Mouse (Mus musculus) MEL (cell line): ENCODE measurements around the gene Pabpn1l. TPM values are rescaled to one million over a fixed set of nuclear protein-coding genes. Genes with fewer than 3 reads are reported as not detected.

Experiments
- DNase-seq: peaks from one replicate; pipeline ENCODE4 v3.0.0; 2011; ENCODE audit warnings: low read depth, low spot score
- H3K27ac ChIP-seq: 2 replicates; pipeline ENCODE4 v1.5.1; 2012; ENCODE audit warnings: low read depth, mild to moderate bottlenecking, control low read depth, low read length, moderate library complexity; ENCODE audit not compliant: control insufficient read depth
- H3K27me3 ChIP-seq, 2 experiments: fragments of 150-350 bp in 1 of 2; sonication (generic) in 1 of 2; 2 replicates each; pipeline ENCODE4 v1.6.1; 2012; ENCODE audit warnings: low read length in 2 of 2, mild to moderate bottlenecking in 2 of 2, improper control_type of control experiment in 1 of 2, moderate library complexity in 1 of 2; ENCODE audit not compliant: insufficient read depth in 2 of 2, control insufficient read depth in 1 of 2
- H3K36me3 ChIP-seq, 2 experiments: 2 replicates each; pipeline ENCODE4 v1.6.1; 2012 to 2014; ENCODE audit warnings: low read length in 2 of 2, improper control_type of control experiment in 1 of 2, inconsistent platforms in 1 of 2, mild to moderate bottlenecking in 1 of 2; ENCODE audit not compliant: insufficient read depth in 2 of 2, control insufficient read depth in 1 of 2
- H3K4me1 ChIP-seq, 2 experiments: fragments of 150-350 bp in 1 of 2; sonication (generic) in 1 of 2; 2 replicates each; pipeline ENCODE4 v1.6.1; 2012; ENCODE audit warnings: low read length in 2 of 2, improper control_type of control experiment in 1 of 2, mild to moderate bottlenecking in 1 of 2; ENCODE audit not compliant: insufficient read depth in 2 of 2, control insufficient read depth in 1 of 2
- H3K4me3 ChIP-seq, 2 experiments: fragments of 150-350 bp in 1 of 2; sonication (generic) in 1 of 2; 2 replicates each; pipeline ENCODE4 v1.5.1; 2012; ENCODE audit warnings: low read depth in 2 of 2, low read length in 2 of 2, mild to moderate bottlenecking in 2 of 2, moderate library complexity in 2 of 2, control low read depth in 1 of 2, improper control_type of control experiment in 1 of 2; ENCODE audit not compliant: control insufficient read depth in 1 of 2, insufficient read depth in 1 of 2
- H3K79me2 ChIP-seq: 2 replicates; pipeline ENCODE4 v1.6.1; 2012; ENCODE audit warnings: mild to moderate bottlenecking, low read length, moderate library complexity; ENCODE audit not compliant: control insufficient read depth, poor library complexity, insufficient read depth
- H3K9ac ChIP-seq: 2 replicates; pipeline ENCODE4 v1.6.1; 2012; ENCODE audit warnings: low read depth, mild to moderate bottlenecking, control low read depth, low read length, moderate library complexity; ENCODE audit not compliant: control insufficient read depth, poor library complexity, severe bottlenecking
- H3K9me3 ChIP-seq: fragments of 150-350 bp; sonication (generic); replicated peaks from 2 replicates; pipeline ENCODE4 v1.6.1; 2012; ENCODE audit warnings: mild to moderate bottlenecking, low read length, improper control_type of control experiment, moderate library complexity; ENCODE audit not compliant: insufficient read depth
- BHLHE40 ChIP-seq: IDR thresholded peaks from 2 replicates; pipeline ENCODE4 v1.6.1; 2012; ENCODE audit warnings: low read depth, mild to moderate bottlenecking, inconsistent platforms, low read length, improper control_type of control experiment, borderline replicate concordance
- CTCF ChIP-seq, 3 experiments: IDR thresholded peaks in 2 of 3; conservative IDR thresholded peaks in 1 of 3; 2 replicates each; pipeline ENCODE4 v1.5.1; 2011 to 2012; ENCODE audit warnings: low read length in 3 of 3, low read depth in 2 of 3, mild to moderate bottlenecking in 2 of 3, improper control_type of control experiment in 1 of 3, inconsistent platforms in 1 of 3, mixed read lengths in 1 of 3, moderate library complexity in 1 of 3; ENCODE audit not compliant: control insufficient read depth in 1 of 3, insufficient read depth in 1 of 3, poor library complexity in 1 of 3, severe bottlenecking in 1 of 3
- EP300 ChIP-seq, 2 experiments: IDR thresholded peaks; 2 replicates each; pipeline ENCODE4 v1.6.1; 2011; ENCODE audit warnings: improper control_type of control experiment in 2 of 2, low read length in 2 of 2, low read depth in 1 of 2, mild to moderate bottlenecking in 1 of 2
- ETS1 ChIP-seq: IDR thresholded peaks from 2 replicates; pipeline ENCODE4 v1.6.1; 2012; ENCODE audit warnings: low read depth, mild to moderate bottlenecking, inconsistent platforms, low read length, improper control_type of control experiment, moderate library complexity
- HCFC1 ChIP-seq: IDR thresholded peaks from 2 replicates; pipeline ENCODE4 v1.6.1; 2012; ENCODE audit warnings: low read depth, mild to moderate bottlenecking, inconsistent platforms, low read length, improper control_type of control experiment, moderate library complexity
- JUND ChIP-seq: IDR thresholded peaks from 2 replicates; pipeline ENCODE4 v1.6.1; 2011; ENCODE audit warnings: low read depth, mild to moderate bottlenecking, improper control_type of control experiment, low read length
- KAT2A ChIP-seq: conservative IDR thresholded peaks from 2 replicates; pipeline ENCODE4 v1.6.1; 2012; ENCODE audit warnings: low read depth, low read length, improper control_type of control experiment, inconsistent platforms
- MAX ChIP-seq: IDR thresholded peaks from 2 replicates; pipeline ENCODE4 v1.6.1; 2011; ENCODE audit warnings: low read length, improper control_type of control experiment
- MAZ ChIP-seq: IDR thresholded peaks from 2 replicates; pipeline ENCODE4 v1.6.1; 2012; ENCODE audit warnings: low read depth, mild to moderate bottlenecking, inconsistent platforms, low read length, improper control_type of control experiment
- MXI1 ChIP-seq: IDR thresholded peaks from 2 replicates; pipeline ENCODE4 v1.6.1; 2011; ENCODE audit warnings: mild to moderate bottlenecking, low read depth, low read length, improper control_type of control experiment
- MYB ChIP-seq: IDR thresholded peaks from 2 replicates; pipeline ENCODE4 v1.6.1; 2011; ENCODE audit warnings: mild to moderate bottlenecking, low read depth, low read length, improper control_type of control experiment
- MYC ChIP-seq: IDR thresholded peaks from 2 replicates; pipeline ENCODE4 v1.6.1; 2011; ENCODE audit warnings: low read depth, mild to moderate bottlenecking, low read length, improper control_type of control experiment, moderate library complexity
- NRF1 ChIP-seq: IDR thresholded peaks from 2 replicates; pipeline ENCODE4 v1.6.1; 2014; ENCODE audit warnings: low read depth, mild to moderate bottlenecking, inconsistent platforms, low read length, improper control_type of control experiment, moderate library complexity; ENCODE audit not compliant: poor library complexity, insufficient read depth, severe bottlenecking
- RCOR1 ChIP-seq: IDR thresholded peaks from 2 replicates; pipeline ENCODE4 v1.6.1; 2012; ENCODE audit warnings: low read depth, mild to moderate bottlenecking, inconsistent platforms, low read length, improper control_type of control experiment
- TAL1 ChIP-seq: IDR thresholded peaks from 2 replicates; pipeline ENCODE4 v1.6.1; 2012; ENCODE audit warnings: mild to moderate bottlenecking, inconsistent platforms, low read length, moderate library complexity, mixed read lengths
- UBTF ChIP-seq: IDR thresholded peaks from 2 replicates; pipeline ENCODE4 v1.6.1; 2012; ENCODE audit warnings: low read depth, mild to moderate bottlenecking, inconsistent platforms, low read length, improper control_type of control experiment, moderate library complexity, borderline replicate concordance; ENCODE audit not compliant: insufficient read depth
- polyA plus RNA-seq, 2 experiments: library from polyadenylated mRNA; stranded (reverse) in 1 of 2; unstranded in 1 of 2; fragments of >175 nt in 1 of 2; fragments of >200 nt in 1 of 2; gene quantifications; 2 replicates each; pipeline versions ENCODE4 v1.2.1 to v1.2.4; 2012; ENCODE audit warnings: low replicate concordance in 2 of 2, low read depth in 1 of 2; ENCODE audit not compliant: insufficient read length in 2 of 2, insufficient read depth in 1 of 2, missing spikeins in 1 of 2
- total RNA-seq: library from RNA; depleted of rRNA; stranded (reverse); fragments of 300-350 nt; gene quantifications from 2 replicates; pipeline ENCODE4 v1.2.3, GENCODE M21; 2012; rRNA removed

Pabpn1l gene
- total RNA-seq (not detected in 2 replicates), polyA plus RNA-seq (under 1 TPM in 1 of 2 experiments, not detected in 1; 0.15 TPM)

DNA sequence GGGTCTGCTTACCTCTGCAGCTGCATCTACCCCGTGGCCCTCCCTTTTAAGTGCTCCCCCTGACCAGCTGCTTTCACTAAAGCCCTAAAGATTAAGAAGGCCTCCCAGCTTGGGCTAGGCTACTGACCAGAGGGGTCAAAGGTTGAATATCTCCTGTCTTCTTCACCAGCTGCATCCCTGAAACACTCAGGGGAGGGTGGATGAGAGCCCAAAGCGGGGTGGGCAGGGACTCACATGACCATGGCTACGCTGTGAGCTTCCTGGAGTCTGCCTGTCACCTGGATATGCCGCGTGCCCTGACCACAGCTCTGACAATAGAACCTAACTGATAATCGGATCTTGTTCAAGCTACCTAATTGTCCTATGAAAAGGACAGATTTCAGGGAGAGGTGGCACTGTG is at the start of gene Pabpn1l:
Gene Pabpn1l (minus strand): TSS at position 13 of the 400 bp plus-strand sequence.
- Histone ChIP-seq H3K27ac (no peak within 1 kb of the TSS), H3K79me2 (no peaks in the 10 kb centered on the region), H3K36me3 (no peaks in the 10 kb centered on the region; a peak in 1 of 4 replicates), H3K27me3 (no peaks in the 10 kb centered on the region), H3K9me3 (no peaks in the 10 kb centered on the region), H3K9ac (no peak within 1 kb of the TSS), H3K4me3 (no peak within 1 kb of the TSS), H3K4me1 (peaks cover 8 to 12% of the 10 kb centered on the region in 2 experiments)
- no peak for DNase-seq
- TF ChIP-seq ETS1, result no peak

DNA sequence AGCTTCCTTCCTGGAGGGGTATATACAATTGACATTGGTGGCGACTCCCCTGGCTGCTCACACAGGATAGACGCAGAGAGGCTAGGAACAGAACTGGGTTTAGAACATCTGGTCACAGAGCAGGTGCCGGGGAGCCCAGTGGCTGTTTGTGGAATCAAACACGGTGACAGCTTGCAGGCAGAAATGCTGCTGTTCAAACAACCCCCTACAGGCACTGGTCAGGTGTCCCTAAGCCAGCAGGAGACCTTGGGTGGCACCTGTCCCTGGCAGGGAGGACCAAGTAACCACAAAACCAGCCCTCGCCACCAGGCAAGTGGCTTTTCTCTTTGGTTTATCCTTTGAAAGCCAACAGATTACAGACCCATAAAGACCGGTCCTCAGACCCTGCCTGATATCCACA is 49.4 kb upstream of the Pabpn1l start:
- H3K9ac ChIP-seq, result no peak overlapping the region
- H3K9me3 ChIP-seq, result no peaks in the 10 kb centered on the region
- no peak for DNase-seq
- H3K27me3 ChIP-seq, result no peaks in the 10 kb centered on the region
- TF ChIP-seq TAL1 (no peak), MAZ (no peak), JUND (no peak), EP300 (IDR thresholded peaks at IDR 0.05; ENCODE audit: low read depth in 1 of 2, low read length in 2 of 2) (no peak), ETS1 (no peak), MYC (no peak), NRF1 (no peak), BHLHE40 (no peak), MXI1 (no peak), UBTF (no peak), CTCF (IDR thresholded peaks at IDR 0.05 in 2 of 3, conservative IDR thresholded peaks at IDR 0.05 in 1 of 3; ENCODE audit: control insufficient read depth in 1 of 3, insufficient read depth in 1 of 3, low read depth in 2 of 3, low read length in 3 of 3, poor library complexity in 1 of 3, severe bottlenecking in 1 of 3) (no peak), MAX (no peak), KAT2A (no peak), RCOR1 (no peak), MYB (no peak), HCFC1 (no peak)
- TF ChIP-seq, all 39 proteins: peak for 0
- Histone ChIP-seq H3K4me1 (peaks cover 7 to 33% of the 10 kb centered on the region in 2 experiments), H3K4me3 (no peak overlapping the region), H3K36me3 (peaks cover 16 to 27% of the 10 kb centered on the region in 2 experiments), H3K79me2 (peaks cover 90% of the 10 kb centered on the region), H3K27ac (no peak overlapping the region)
